Mouse (Mus musculus) gastrocnemius, postnatal 10 days (tissue): ENCODE results near the gene Rassf6. TPM values are rescaled to one million over a fixed set of nuclear protein-coding genes. Genes with fewer than 3 reads are reported as not detected.

Source experiments
- DNase-seq: peaks from one replicate; pipeline ENCODE4 v3.0.0; 2021; ENCODE audit warnings: mixed read lengths
- total RNA-seq, 2 experiments: library from RNA; stranded (reverse); gene quantifications; 2 replicates each; pipeline ENCODE4 v1.2.3; 2021

Rassf6 gene
- total RNA-seq, 2 experiments from 2014 or later = not detected

DNA sequence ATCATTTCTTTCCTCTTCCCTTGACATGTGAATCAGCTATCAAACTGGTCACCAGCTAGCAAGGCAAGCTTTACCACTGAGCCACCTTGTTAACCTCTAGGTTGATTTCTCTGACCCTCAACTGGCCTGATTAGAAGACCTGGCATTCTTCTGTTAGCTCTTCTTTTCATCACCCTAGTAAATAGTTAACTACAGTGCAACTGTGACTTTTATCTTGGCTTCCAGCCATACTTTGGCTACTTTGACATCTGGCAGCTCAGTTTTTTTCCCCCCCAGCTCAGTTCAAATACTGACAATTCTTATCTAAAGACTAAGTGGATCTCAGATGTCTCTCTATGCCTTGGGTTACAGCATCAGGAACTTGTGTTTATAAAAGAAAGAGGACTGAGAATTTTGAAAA, 72.1 kb downstream of the Rassf6 start:
- no peak for DNase-seq

GRCm38 (mm10) chr5:90567788-90568187, 72.7 kb downstream of the Rassf6 start:
- DNase-seq = no peak

DNA sequence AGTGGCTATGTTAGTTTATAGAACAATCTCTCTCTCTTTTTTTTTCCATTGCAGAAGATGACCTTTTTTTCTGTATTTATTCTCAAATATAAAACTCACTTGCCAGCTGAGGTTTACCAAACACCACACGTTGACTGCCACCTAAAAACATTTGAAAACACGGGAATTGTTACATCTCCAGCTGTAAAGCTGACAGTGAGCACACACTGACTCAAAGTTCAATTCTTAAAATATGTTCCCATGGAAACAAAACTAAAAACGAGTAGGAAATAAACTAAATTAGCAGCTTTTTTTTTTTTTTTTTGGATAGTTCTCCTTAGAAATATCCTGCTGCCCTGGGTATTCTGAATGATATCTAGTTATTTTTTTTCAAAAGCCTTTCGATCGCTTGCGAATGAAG, 75.3 kb downstream of the Rassf6 start:
- DNase-seq = no peak

GRCm38 (mm10) chr5:90564161-90564560, 76.3 kb downstream of the Rassf6 start:
- no peak for DNase-seq

DNA sequence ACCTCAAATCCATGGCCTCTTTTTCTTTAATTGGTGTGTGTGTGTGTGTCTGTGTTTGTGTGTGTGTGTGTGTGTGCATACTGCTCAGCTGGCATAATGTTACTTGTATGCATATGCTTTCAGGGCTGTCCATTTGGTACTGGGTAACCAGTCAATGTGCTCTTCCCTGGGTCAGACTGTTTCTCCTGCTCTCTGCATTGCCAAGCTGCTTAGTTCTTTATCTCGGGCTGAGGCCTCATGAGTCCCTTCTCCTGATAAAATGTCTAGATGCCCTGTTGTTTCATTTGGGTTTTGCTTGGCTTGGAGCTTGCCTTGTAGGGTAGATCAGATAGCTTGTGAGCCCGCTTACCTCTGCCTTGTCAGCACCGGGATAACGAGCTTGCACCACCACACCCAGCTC, 77.6 kb downstream of the Rassf6 start:
- DNase-seq = no peak

GRCm38 (mm10) chr5:90561721-90562275, 78.7 kb downstream of the Rassf6 start:
- DNase-seq = no peak

- DNase-seq = no peak
Observed at GRCm38 (mm10) chr5:90560743-90561142, 79.7 kb downstream of the Rassf6 start, which contains the start of gene 5830473C10Rik. Gene 5830473C10Rik, plus strand, starts transcription at chr5:90561107.

DNA sequence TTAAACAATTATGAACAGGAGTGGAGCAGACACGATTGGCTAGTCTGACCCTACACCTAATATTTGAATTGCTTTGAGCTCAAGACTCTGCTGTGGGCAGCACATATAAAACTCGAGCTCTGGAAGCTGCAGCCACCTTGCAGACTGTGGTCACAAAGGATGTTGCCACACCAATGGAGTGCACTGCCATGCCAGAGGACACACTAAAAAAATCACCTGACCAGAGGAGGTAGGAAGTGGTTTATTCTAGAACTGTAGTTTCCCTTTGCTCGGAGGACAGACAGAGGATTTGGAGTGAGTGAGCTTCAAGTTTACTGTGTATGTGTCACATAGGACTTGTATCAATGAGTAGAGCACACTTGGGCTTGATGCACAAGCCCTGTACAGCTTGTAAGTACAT, 84.4 kb downstream of the Rassf6 start:
- DNase-seq = no peak

Other genes with a start within 250 kb of the Rassf6 start
- 10 to 100 TPM in 1 of 2 experiments, 1 to 10 TPM in 1; 1.8 to 37.5 TPM for gene Alb, start 179.8 kb downstream of the Rassf6 start, total RNA-seq
- gene Afp, start 149.9 kb downstream of the Rassf6 start, total RNA-seq = 1 to 10 TPM in 1 of 2 experiments, not detected in 1; 1.4 TPM
- under 1 TPM in 1 of 2 experiments, not detected in 1; 0.23 TPM for gene Afm, start 121.7 kb downstream of the Rassf6 start, total RNA-seq
- not detected for gene 5830473C10Rik, start 79.5 kb downstream of the Rassf6 start, total RNA-seq
- not detected for gene Cxcl5, start 118.7 kb upstream of the Rassf6 start, total RNA-seq
- gene Ppbp, start 127.9 kb upstream of the Rassf6 start, total RNA-seq = 1 to 10 TPM in 1 of 2 experiments, under 1 TPM in 1; 0.31 to 3.3 TPM
- 10 to 100 TPM; 29.9 to 39.5 TPM for gene Pf4, start 131.8 kb upstream of the Rassf6 start, total RNA-seq
- gene Cxcl3, start 145.4 kb upstream of the Rassf6 start, total RNA-seq = not detected
- gene Cxcl15, start 153.9 kb upstream of the Rassf6 start, total RNA-seq = not detected